Mouse (Mus musculus): ENCODE data around the gene Stat4. TPM values are rescaled to one million over a fixed set of nuclear protein-coding genes. Genes with fewer than 3 reads are reported as not detected.

The Stat4 gene
- polyA plus RNA-seq, 1 experiment from 2014 or later: 0.93 TPM

DNA sequence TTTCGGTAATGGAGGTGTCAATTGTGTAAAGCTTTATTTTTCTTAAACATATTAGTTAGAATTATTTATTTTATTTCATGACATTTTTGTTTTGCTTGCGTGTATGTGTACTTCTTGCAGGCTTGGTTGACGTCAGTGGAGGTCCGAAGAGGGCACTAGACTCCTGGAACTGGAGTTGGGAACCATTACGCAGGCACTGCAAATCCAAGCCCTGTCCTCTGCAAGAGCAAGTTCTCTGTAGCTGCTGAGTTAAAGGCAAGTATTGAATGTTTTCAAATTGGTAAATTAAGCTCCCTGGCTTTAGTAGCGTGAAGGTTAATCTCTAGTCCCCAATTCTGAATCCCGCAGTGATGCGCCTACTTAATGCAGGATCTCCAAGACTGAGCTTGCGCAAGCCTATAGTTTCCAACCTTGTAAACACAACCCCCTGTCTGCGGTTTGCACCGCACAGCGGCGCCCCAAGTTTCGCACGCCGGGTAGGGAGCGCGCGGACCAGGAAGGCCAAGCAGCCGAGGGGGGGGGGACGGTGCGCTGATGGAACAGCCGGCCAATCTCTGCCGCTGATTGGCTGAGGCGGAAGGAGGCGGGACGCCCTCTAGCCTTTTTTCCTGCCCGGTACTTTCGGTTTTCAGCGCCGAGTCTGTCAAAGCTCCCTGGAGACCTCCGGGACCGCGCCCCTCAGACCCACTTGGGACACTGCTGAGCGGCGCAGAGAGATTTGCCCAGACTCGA is 132.1 kb downstream of the Stat4 start, which contains the start of gene Stat1:
Stat1 (plus strand) TSS at position 581 of the 732 bp plus-strand sequence.
- Histone ChIP-seq H3K27ac (ENCODE audit: low read depth, low read length) (0 out of 2 replicates have a peak within 1 kb of the TSS, but pooled peaks have one; percentile 17), H3K4me3 (ENCODE audit: low read depth, low read length) (peak within 1 kb of the TSS; percentile 81), H3K9ac (ENCODE audit: low read depth, low read length) (peak within 1 kb of the TSS; percentile 64), H3K9me3 (ENCODE audit: control insufficient read depth, low read length) (no peaks in the 10 kb centered on the region), H3K4me2 (replicated peaks; ENCODE audit: low read depth, low read length) (peak within 1 kb of the TSS; percentile 95), H3K4me1 (replicated peaks; ENCODE audit: control insufficient read depth, insufficient read depth, low read length) (no peaks in the 10 kb centered on the region), H3K27me3 (ENCODE audit: control insufficient read depth, insufficient read depth, low read length) (no peaks in the 10 kb centered on the region), H3K36me3 (ENCODE audit: control insufficient read depth, insufficient read depth, low read length) (no peaks in the 10 kb centered on the region)
- 5% methylated on average over 37 of the region's 37 CpGs for whole genome bisulfite sequencing
- DNase-seq (ENCODE audit: low spot score) (peak; percentile 94), ATAC-seq (ENCODE audit: low FRiP score) (peak; percentile 95)

DNA sequence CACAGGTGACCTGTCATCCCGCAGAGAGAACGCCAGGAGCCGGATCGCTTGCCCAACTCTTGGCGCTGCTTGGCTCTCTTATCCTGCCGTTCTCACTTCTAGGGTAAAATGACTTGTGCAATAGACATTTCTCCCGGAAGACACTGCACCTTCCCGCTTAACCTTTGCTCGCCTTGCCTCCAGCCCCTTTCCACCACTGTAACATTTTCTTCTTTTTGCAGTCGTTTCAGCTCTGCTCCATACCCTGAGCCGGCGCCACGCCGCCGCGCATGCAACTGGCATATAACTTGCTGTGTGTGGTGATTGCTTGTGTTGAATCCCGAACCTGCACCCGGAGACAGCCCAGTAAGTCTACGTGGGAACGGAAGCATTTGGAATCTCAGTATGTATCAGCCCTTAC is 132.7 kb downstream of the Stat4 start:
- H3K27ac ChIP-seq (ENCODE audit: low read depth, low read length): no peak overlapping the region
- DNase-seq (ENCODE audit: low spot score) (no peak), ATAC-seq (ENCODE audit: low FRiP score) (peak; percentile 43)
- peak overlapping the region; percentile 95 for H3K4me2 ChIP-seq (replicated peaks; ENCODE audit: low read depth, low read length)
- H3K4me1 ChIP-seq (replicated peaks; ENCODE audit: control insufficient read depth, insufficient read depth, low read length): no peaks in the 10 kb centered on the region
- 1% methylated on average over 20 of the region's 20 CpGs for WGBS
- H3K9ac ChIP-seq (ENCODE audit: low read depth, low read length): peak overlapping the region; percentile 64
- H3K9me3 ChIP-seq (ENCODE audit: control insufficient read depth, low read length): no peaks in the 10 kb centered on the region
- no peaks in the 10 kb centered on the region for H3K27me3 ChIP-seq (ENCODE audit: control insufficient read depth, insufficient read depth, low read length)
- no peaks in the 10 kb centered on the region for H3K36me3 ChIP-seq (ENCODE audit: control insufficient read depth, insufficient read depth, low read length)
- peak overlapping the region; percentile 81 for H3K4me3 ChIP-seq (ENCODE audit: low read depth, low read length)

DNA sequence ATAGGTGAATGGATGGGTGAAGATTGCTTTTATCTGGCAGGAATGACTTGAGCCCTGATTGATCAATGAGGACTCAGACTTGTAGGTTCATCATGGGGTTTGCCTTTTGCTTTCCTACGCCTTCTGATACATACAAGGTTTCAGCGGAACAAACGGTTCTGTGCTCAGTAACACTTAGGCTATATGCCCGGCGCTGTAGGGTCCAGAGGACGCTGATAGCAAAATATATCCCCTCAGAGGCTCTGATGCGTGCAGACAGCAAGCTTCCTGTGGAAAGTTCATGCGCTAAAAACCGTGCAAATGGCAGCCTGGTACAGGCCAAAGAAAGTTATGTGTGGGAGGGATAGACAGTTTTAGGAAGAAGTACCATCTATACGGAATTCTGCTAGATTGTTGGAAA is 133.2 kb downstream of the Stat4 start:
- DNase-seq (ENCODE audit: low spot score) (no peak), ATAC-seq (ENCODE audit: low FRiP score) (no peak)
- Histone ChIP-seq H3K9ac (ENCODE audit: low read depth, low read length) (peak overlapping the region; percentile 64; the same call in 1 of the 2 replicates), H3K9me3 (ENCODE audit: control insufficient read depth, low read length) (no peaks in the 10 kb centered on the region), H3K4me1 (replicated peaks; ENCODE audit: control insufficient read depth, insufficient read depth, low read length) (no peaks in the 10 kb centered on the region), H3K36me3 (ENCODE audit: control insufficient read depth, insufficient read depth, low read length) (no peaks in the 10 kb centered on the region), H3K4me2 (replicated peaks; ENCODE audit: low read depth, low read length) (peak overlapping the region; percentile 95), H3K4me3 (ENCODE audit: low read depth, low read length) (peak overlapping the region; percentile 81), H3K27me3 (ENCODE audit: control insufficient read depth, insufficient read depth, low read length) (no peaks in the 10 kb centered on the region), H3K27ac (ENCODE audit: low read depth, low read length) (no peak overlapping the region)
- WGBS: 46% methylated on average over 10 of the region's 10 CpGs

DNA sequence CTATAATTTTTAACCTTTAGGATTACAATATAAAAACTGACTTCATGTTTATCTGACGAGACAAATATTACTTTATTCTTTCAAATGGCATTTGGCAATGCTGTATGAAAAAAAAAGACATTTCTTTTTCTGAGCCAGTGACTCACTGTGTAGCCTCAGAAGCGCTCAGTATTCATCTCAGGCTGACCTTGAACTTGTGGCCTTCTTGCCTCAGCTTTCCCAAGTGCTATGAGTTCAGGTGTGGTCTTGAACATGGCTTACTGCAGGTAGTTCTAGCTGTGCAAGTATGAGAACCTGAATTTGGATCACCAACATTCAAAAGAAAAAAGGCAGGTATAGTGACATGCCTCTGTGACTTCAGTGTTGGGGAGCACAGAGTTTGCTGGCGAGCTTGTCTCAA is 134.1 kb downstream of the Stat4 start:
- no peaks in the 10 kb centered on the region for H3K36me3 ChIP-seq (ENCODE audit: control insufficient read depth, insufficient read depth, low read length)
- no peak overlapping the region for H3K4me2 ChIP-seq (replicated peaks; ENCODE audit: low read depth, low read length)
- ATAC-seq (ENCODE audit: low FRiP score) (no peak), DNase-seq (ENCODE audit: low spot score) (no peak)
- H3K27me3 ChIP-seq (ENCODE audit: control insufficient read depth, insufficient read depth, low read length): no peaks in the 10 kb centered on the region
- no peak overlapping the region for H3K9ac ChIP-seq (ENCODE audit: low read depth, low read length)
- 86% methylated on average over 3 of the region's 3 CpGs for WGBS
- H3K4me1 ChIP-seq (replicated peaks; ENCODE audit: control insufficient read depth, insufficient read depth, low read length): no peaks in the 10 kb centered on the region
- H3K9me3 ChIP-seq (ENCODE audit: control insufficient read depth, low read length): no peaks in the 10 kb centered on the region
- H3K4me3 ChIP-seq (ENCODE audit: low read depth, low read length): no peak overlapping the region
- no peak overlapping the region for H3K27ac ChIP-seq (ENCODE audit: low read depth, low read length)

DNA sequence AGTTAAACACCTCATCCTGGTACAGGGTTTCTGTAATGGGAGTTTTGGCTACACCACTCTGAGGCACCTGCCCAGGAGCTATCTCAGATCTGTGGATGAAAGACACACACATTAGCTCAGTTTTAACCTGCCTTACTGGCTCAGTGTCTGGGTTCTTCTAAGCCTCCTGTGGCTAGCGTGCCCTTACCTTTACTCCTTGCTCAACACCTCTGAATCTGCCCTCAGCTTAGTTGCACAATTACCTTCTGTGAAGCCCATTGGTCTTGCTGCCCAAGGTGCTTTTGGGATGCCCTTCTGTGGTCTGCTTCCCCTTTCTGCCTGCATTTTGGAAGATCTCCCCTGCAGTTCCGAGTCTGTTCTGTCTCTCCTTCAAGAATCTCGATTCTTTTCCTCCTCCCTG is 137.9 kb downstream of the Stat4 start:
- H3K4me2 ChIP-seq (replicated peaks; ENCODE audit: low read depth, low read length): no peak overlapping the region
- H3K9me3 ChIP-seq (ENCODE audit: control insufficient read depth, low read length): no peaks in the 10 kb centered on the region
- no peak overlapping the region for H3K4me3 ChIP-seq (ENCODE audit: low read depth, low read length)
- H3K36me3 ChIP-seq (ENCODE audit: control insufficient read depth, insufficient read depth, low read length): no peaks in the 10 kb centered on the region
- no peak for ATAC-seq (ENCODE audit: low FRiP score)
- H3K27me3 ChIP-seq (ENCODE audit: control insufficient read depth, insufficient read depth, low read length): no peaks in the 10 kb centered on the region
- WGBS: 75% methylated on average over 3 of the region's 3 CpGs
- H3K4me1 ChIP-seq (replicated peaks; ENCODE audit: control insufficient read depth, insufficient read depth, low read length): no peaks in the 10 kb centered on the region
- H3K9ac ChIP-seq (ENCODE audit: low read depth, low read length): no peak overlapping the region
- DNase-seq (ENCODE audit: low spot score): no peak
- H3K27ac ChIP-seq (ENCODE audit: low read depth, low read length): no peak overlapping the region

DNA sequence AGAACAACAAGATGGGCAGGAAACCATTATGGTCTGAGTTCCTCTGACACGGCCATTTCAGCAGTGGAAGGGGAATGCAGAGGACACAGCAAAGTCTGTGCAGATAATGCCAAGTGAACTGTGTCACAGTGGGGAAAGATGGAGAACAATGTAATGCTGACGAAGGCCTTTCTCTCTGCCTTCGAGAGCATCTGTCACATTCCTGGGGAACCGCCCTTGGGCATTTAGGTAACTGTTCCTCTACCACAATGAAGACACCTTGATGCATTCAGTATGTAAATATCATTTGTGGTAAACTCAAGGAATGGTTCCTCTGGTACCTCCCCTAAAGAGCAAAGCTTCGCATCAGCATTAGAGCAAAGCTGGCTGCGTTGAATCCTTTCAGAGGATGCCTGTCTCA is 140.4 kb downstream of the Stat4 start:
- 87% methylated on average over 6 of the region's 6 CpGs for WGBS
- Histone ChIP-seq H3K9me3 (ENCODE audit: control insufficient read depth, low read length) (no peaks in the 10 kb centered on the region), H3K27me3 (ENCODE audit: control insufficient read depth, insufficient read depth, low read length) (no peaks in the 10 kb centered on the region), H3K4me2 (replicated peaks; ENCODE audit: low read depth, low read length) (no peak overlapping the region), H3K4me1 (replicated peaks; ENCODE audit: control insufficient read depth, insufficient read depth, low read length) (no peaks in the 10 kb centered on the region), H3K36me3 (ENCODE audit: control insufficient read depth, insufficient read depth, low read length) (no peaks in the 10 kb centered on the region), H3K4me3 (ENCODE audit: low read depth, low read length) (no peak overlapping the region), H3K9ac (ENCODE audit: low read depth, low read length) (no peak overlapping the region), H3K27ac (ENCODE audit: low read depth, low read length) (no peak overlapping the region)
- ATAC-seq (ENCODE audit: low FRiP score): no peak
- no peak for DNase-seq (ENCODE audit: low spot score)

DNA sequence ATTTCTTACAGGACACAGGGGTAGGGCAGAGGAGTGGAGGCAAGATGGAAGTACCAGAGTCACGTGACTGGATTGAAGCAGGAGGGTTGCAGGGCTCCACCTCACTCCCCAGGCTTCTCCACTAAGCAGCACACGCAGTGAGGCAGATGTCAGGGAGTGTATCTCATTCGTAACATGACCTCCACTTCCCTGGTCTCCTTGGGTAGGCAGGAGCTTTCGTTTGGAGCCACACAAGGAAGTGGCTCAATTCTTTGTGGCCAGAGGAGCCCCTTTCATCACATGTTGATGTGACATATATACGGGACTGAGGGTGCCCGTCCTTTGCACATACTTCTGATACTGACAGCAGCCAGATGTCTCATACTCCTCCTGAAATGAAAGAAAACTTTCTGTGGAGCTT is 142.8 kb downstream of the Stat4 start:
- no peak for ATAC-seq (ENCODE audit: low FRiP score)
- no peaks in the 10 kb centered on the region for H3K4me1 ChIP-seq (replicated peaks; ENCODE audit: control insufficient read depth, insufficient read depth, low read length)
- no peak overlapping the region for H3K27ac ChIP-seq (ENCODE audit: low read depth, low read length)
- H3K4me2 ChIP-seq (replicated peaks; ENCODE audit: low read depth, low read length): no peak overlapping the region
- H3K9ac ChIP-seq (ENCODE audit: low read depth, low read length): no peak overlapping the region
- no peak for DNase-seq (ENCODE audit: low spot score)
- no peaks in the 10 kb centered on the region for H3K27me3 ChIP-seq (ENCODE audit: control insufficient read depth, insufficient read depth, low read length)
- no peaks in the 10 kb centered on the region for H3K9me3 ChIP-seq (ENCODE audit: control insufficient read depth, low read length)
- WGBS: 71% methylated on average over 6 of the region's 6 CpGs
- no peaks in the 10 kb centered on the region for H3K36me3 ChIP-seq (ENCODE audit: control insufficient read depth, insufficient read depth, low read length)
- no peak overlapping the region for H3K4me3 ChIP-seq (ENCODE audit: low read depth, low read length)

DNA sequence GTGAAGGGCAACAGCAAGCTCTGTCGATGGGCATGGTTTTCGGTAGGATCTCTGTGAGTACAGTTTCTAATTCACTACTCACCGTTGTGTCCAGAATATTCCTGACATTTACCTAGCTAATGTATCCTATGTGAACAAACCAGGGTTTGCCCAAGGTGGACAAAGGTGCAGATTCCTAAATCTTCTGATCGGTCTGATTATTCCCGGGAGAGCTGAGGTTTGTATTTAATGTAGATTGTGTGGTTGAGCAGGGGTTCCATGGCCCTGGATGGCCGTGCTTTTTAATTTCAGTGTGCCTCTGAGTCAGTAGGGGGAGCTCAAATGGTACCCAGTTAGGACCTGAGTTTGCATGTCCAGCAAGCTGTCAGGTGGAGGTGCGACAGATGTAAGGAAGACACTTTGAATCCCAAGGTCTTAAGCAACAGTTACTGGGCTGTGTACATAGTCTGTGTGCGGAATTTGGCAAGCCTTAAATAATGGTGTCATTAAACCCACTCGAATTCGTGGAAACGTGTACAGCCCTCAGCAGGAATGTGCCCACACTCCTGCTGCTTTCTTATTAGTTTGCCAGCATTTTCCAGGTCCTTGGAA is 144.9 kb downstream of the Stat4 start:
- DNase-seq (ENCODE audit: low spot score) (no peak), ATAC-seq (ENCODE audit: low FRiP score) (no peak)

DNA sequence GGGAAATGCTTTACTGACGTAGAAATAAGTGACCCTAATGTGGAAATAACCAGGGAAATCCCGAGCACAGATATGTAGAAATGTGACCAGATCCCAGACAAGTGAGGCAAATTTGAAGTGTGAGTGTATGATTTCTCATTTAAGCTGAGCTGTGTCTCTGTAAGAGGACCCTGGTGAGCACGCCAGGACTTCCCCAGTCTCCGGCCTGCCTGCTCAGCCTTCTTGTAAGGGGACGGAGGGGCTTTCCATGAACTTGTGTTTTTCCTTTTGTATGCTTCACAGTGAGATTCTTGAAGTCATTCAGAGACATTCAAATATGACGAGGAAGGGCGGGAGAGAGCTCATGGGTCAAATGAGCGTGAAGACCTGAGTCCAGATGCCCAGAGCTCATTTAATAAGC is 146.3 kb downstream of the Stat4 start:
- H3K4me3 ChIP-seq (ENCODE audit: low read depth, low read length): no peak overlapping the region
- no peak overlapping the region for H3K9ac ChIP-seq (ENCODE audit: low read depth, low read length)
- DNase-seq (ENCODE audit: low spot score): no peak
- H3K4me1 ChIP-seq (replicated peaks; ENCODE audit: control insufficient read depth, insufficient read depth, low read length): no peaks in the 10 kb centered on the region
- WGBS: 70% methylated on average over 8 of the region's 8 CpGs
- H3K27ac ChIP-seq (ENCODE audit: low read depth, low read length): no peak overlapping the region
- no peaks in the 10 kb centered on the region for H3K9me3 ChIP-seq (ENCODE audit: control insufficient read depth, low read length)
- no peaks in the 10 kb centered on the region for H3K27me3 ChIP-seq (ENCODE audit: control insufficient read depth, insufficient read depth, low read length)
- no peaks in the 10 kb centered on the region for H3K36me3 ChIP-seq (ENCODE audit: control insufficient read depth, insufficient read depth, low read length)
- H3K4me2 ChIP-seq (replicated peaks; ENCODE audit: low read depth, low read length): no peak overlapping the region
- ATAC-seq (ENCODE audit: low FRiP score): no peak

More for the DNA sequence above, 144.9 kb downstream of the Stat4 start:
- H3K9ac ChIP-seq (ENCODE audit: low read depth, low read length): no peak overlapping the region
- H3K36me3 ChIP-seq (ENCODE audit: control insufficient read depth, insufficient read depth, low read length): no peaks in the 10 kb centered on the region
- 82% methylated on average over 11 of the region's 11 CpGs for WGBS
- no peak overlapping the region for H3K4me2 ChIP-seq (replicated peaks; ENCODE audit: low read depth, low read length)
- H3K9me3 ChIP-seq (ENCODE audit: control insufficient read depth, low read length): no peaks in the 10 kb centered on the region
- H3K4me3 ChIP-seq (ENCODE audit: low read depth, low read length): no peak overlapping the region
- H3K27ac ChIP-seq (ENCODE audit: low read depth, low read length): no peak overlapping the region
- H3K4me1 ChIP-seq (replicated peaks; ENCODE audit: control insufficient read depth, insufficient read depth, low read length): no peaks in the 10 kb centered on the region
- H3K27me3 ChIP-seq (ENCODE audit: control insufficient read depth, insufficient read depth, low read length): no peaks in the 10 kb centered on the region
